Mouse (Mus musculus): Measurements from ENCODE around the gene Gm6040.

Gene Gm6040

DNA sequence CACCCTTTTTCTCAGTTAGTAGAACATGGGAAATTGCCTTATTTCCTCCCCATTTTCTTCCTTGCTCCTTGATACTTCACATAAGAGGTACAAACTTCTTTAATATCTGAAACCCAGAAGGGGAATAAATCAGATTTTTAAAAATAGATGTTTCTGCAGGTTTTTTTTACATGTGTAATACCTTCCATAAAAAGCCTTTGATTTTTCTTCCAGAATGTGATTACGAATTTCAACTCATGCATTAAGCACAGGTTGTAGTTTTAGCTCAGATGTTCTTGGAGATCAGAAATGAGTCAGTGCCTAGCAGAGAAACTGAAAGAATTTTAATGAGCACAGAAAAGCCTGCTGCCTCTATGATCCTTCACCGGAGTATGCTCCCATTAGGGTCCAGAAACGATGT lies at the start of gene Gm6040:
Gene Gm6040 (minus strand): TSS at position 101 of the 400 bp plus-strand sequence.
- DNase-seq (ENCODE audit: low spot score) = no peak

GRCm38 (mm10) chr8:20964531-20964930 lies 42.7 kb upstream of the Gm6040 start:
- no peak for DNase-seq (ENCODE audit: low spot score)

DNA sequence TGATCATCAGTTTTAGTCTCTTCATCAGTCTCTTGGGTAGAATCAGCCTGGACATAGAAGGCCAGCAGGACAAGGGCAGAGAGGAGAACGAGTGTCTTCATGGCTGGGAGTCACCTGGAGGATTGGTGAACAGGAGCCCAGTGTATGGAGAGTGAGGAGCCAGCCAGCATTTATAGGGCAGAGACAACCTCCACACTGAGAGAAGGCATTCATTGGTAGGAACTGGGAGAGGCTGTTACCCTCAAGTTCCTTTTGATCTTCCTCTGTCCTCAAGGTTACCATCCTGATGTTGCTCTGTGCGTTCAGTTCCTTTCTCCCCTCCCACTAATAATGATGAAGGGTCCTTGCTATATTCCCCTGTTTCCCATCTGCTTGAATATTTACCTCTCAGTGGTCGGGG lies 22.7 kb upstream of the Gm6040 start, which contains the start of gene AY761185:
Gene AY761185 (minus strand): TSS at position 101 of the 400 bp plus-strand sequence.
- no peak for DNase-seq (ENCODE audit: low spot score)

DNA sequence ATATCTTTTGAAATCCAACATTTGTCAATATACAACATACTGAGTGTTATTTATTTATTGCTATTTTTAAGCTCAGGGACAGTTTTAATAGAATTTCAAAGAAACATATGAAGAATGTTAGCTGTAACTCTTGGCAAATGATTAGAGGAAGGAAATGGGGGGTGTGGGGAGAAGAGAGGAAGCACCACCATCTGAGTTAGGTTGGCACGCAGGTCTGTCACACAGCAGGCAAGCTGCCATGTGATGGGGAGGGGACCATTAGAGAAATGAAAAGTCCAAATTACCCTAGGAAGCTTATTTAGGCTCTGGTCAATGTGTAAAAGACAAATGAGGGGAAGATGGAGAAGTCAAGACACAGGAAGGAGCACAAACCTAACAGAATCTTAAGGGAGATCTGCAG lies 9.6 kb downstream of the Gm6040 start:
- no peak for DNase-seq (ENCODE audit: low spot score)

- no peak for DNase-seq (ENCODE audit: low spot score)
Measured at GRCm38 (mm10) chr8:20908256-20908655, 13.6 kb downstream of the Gm6040 start.

- DNase-seq (ENCODE audit: low spot score) = no peak
Measured at GRCm38 (mm10) chr8:20907119-20907518, 14.8 kb downstream of the Gm6040 start.

DNA sequence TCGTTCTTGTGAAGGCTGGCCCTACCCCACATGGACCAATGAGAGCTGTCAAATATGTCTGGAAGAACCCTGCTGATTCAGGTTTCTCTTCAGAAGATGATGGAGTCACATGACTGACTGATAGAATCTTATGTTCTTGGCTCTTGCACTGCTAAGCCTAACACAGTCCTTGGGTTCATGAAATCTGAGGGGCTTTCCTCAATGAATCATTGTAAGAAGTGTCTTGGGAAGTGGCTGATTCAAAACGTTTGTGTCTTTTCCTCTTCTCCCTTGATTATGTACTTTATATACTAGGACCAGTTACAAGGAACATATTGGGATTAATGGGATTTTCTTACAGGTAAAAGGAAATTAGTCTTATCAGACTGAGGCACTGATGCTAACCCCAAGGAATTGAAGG lies 19.3 kb downstream of the Gm6040 start, which contains the start of gene Gm15056:
Gene Gm15056 (minus strand): TSS at position 101 of the 400 bp plus-strand sequence.
- no peak for DNase-seq (ENCODE audit: low spot score)

DNA sequence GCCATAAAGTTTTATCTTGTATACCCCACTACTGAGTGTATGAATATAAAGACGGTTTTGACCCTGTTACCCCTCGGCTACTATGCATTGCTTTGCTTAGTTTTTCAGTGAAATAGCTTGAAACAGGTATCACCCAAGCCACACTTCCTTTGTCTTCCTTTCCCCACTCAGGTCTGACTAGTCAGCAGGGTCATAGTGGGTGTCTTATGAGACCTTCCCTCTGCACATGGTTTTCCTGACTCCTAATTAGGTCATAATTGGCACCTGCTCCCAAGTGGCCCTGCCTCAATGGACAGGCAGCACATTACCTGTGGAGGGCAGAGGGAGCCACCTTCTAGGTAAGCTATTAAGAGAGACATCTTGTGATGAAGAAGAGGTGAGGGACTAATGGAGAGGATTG lies 29.5 kb downstream of the Gm6040 start, which contains the start of gene Defb33:
Gene Defb33 (plus strand): TSS at position 301 of the 400 bp plus-strand sequence.
- DNase-seq (ENCODE audit: low spot score) = no peak

GRCm38 (mm10) chr8:20874608-20875007 lies 47.3 kb downstream of the Gm6040 start:
- no peak for DNase-seq (ENCODE audit: low spot score)

Measured in testis, postnatal 10 days (tissue).